Mouse (Mus musculus): ENCODE data around the gene Rbfox3. TPM values are rescaled to one million over a fixed set of nuclear protein-coding genes. Genes with fewer than 3 reads are reported as not detected.

Rbfox3 gene
- polyA plus RNA-seq, 1 experiment from 2014 or later, result 0.37 TPM

DNA sequence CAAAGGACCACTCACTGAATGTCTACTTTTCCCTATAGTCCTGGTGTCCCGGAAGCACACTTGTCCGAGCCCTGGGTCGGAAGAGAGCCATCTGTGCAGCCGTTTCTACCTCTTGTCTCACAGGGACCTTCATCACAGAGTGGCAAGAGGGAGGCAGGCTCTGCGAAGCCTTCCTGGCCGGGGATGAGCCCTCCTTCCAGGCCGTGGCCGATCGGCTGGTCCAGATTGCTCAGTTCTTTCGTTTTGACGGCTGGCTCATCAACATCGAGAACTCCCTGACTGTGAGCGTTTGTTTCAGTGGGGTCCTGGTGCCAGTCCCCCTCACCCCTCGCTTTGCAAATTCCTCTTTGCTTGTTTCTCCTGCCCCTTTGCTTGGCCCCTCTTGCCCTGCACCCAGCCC, 429.6 kb downstream of the Rbfox3 start:
- H3K27me3 ChIP-seq (ENCODE audit: control insufficient read depth, insufficient read depth, low read length), result no peaks in the 10 kb centered on the region
- peaks cover 5% of the 10 kb centered on the region; the same call in 1 of the 2 replicates for H3K36me3 ChIP-seq (ENCODE audit: control insufficient read depth, insufficient read depth, low read length)
- no peak overlapping the region for H3K4me2 ChIP-seq (replicated peaks; ENCODE audit: low read depth, low read length)

DNA sequence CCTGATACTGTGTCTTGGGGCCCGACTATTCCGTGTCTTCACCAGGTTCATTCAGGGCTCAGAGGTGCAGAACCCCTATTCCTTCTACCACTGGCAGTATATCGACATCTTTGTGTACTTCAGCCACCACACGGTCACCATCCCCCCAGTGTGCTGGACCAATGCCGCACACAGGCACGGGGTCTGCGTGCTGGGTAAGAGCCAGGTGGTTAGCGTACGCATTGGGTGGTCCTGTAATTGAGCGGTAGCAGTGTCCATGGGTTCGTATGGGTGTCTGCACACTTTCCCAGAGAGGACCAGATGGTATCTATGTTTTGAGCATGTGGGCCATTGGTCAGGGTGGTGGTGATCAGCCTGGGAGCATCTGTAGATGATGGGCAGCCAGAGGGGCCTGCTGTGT, 430.2 kb downstream of the Rbfox3 start:
- H3K27ac ChIP-seq (ENCODE audit: low read depth, low read length), result no peak overlapping the region
- 0 out of 2 replicates have a peak, but pooled peaks cover 5% of the 10 kb centered on the region for H3K4me1 ChIP-seq (ENCODE audit: control insufficient read depth, insufficient read depth, low read length)
- H3K4me3 ChIP-seq (ENCODE audit: low read length), result no peak overlapping the region
- ATAC-seq (ENCODE audit: low FRiP score, low TSS enrichment), result no peak
- H3K4me2 ChIP-seq (replicated peaks; ENCODE audit: low read depth, low read length), result no peak overlapping the region
- H3K9me3 ChIP-seq (ENCODE audit: control insufficient read depth, low read length), result no peaks in the 10 kb centered on the region
- 97% methylated on average over 11 of the region's 11 CpGs for WGBS
- no peak overlapping the region for H3K9ac ChIP-seq (ENCODE audit: low read depth, low read length)
- H3K36me3 ChIP-seq (ENCODE audit: control insufficient read depth, insufficient read depth, low read length), result peaks cover 5% of the 10 kb centered on the region; the same call in 1 of the 2 replicates
- no peaks in the 10 kb centered on the region for H3K27me3 ChIP-seq (ENCODE audit: control insufficient read depth, insufficient read depth, low read length)

More for the DNA sequence above, 429.6 kb downstream of the Rbfox3 start:
- WGBS, result 83% methylated on average over 14 of the region's 14 CpGs
- H3K27ac ChIP-seq (ENCODE audit: low read depth, low read length), result no peak overlapping the region
- H3K9ac ChIP-seq (ENCODE audit: low read depth, low read length), result no peak overlapping the region
- 0 out of 2 replicates have a peak, but pooled peaks cover 5% of the 10 kb centered on the region for H3K4me1 ChIP-seq (ENCODE audit: control insufficient read depth, insufficient read depth, low read length)
- ATAC-seq (ENCODE audit: low FRiP score, low TSS enrichment), result no peak
- no peak overlapping the region for H3K4me3 ChIP-seq (ENCODE audit: low read length)
- H3K9me3 ChIP-seq (ENCODE audit: control insufficient read depth, low read length), result no peaks in the 10 kb centered on the region

DNA sequence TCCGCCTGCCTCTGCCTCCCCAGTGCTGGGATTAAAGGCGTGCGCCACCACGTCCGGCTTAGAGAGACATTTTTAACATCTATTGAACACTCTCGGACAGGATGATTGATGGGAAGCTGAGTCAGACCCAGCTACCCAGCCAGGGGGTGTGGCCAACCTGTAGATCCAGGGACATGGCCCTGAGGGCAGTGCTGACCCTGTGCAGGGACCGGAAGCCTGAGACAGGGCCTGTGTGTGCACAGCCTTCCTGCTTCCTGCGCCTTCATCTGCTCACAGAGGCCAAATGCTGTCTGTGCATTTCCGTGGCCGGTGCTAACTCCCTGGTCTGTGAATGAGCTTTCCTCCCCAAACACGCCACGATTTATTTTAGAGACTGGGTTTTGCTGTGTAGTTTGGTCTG, 431.6 kb downstream of the Rbfox3 start:
- Histone ChIP-seq H3K27me3 (ENCODE audit: control insufficient read depth, insufficient read depth, low read length) (no peaks in the 10 kb centered on the region), H3K4me1 (ENCODE audit: control insufficient read depth, insufficient read depth, low read length) (0 out of 2 replicates have a peak, but pooled peaks cover 5% of the 10 kb centered on the region), H3K4me3 (ENCODE audit: low read length) (no peak overlapping the region), H3K36me3 (ENCODE audit: control insufficient read depth, insufficient read depth, low read length) (peaks cover 3% of the 10 kb centered on the region; the same call in 1 of the 2 replicates), H3K9ac (ENCODE audit: low read depth, low read length) (no peak overlapping the region), H3K4me2 (replicated peaks; ENCODE audit: low read depth, low read length) (no peak overlapping the region), H3K27ac (ENCODE audit: low read depth, low read length) (no peak overlapping the region), H3K9me3 (ENCODE audit: control insufficient read depth, low read length) (no peaks in the 10 kb centered on the region)
- WGBS, result 75% methylated on average over 12 of the region's 12 CpGs
- ATAC-seq (ENCODE audit: low FRiP score, low TSS enrichment), result no peak

DNA sequence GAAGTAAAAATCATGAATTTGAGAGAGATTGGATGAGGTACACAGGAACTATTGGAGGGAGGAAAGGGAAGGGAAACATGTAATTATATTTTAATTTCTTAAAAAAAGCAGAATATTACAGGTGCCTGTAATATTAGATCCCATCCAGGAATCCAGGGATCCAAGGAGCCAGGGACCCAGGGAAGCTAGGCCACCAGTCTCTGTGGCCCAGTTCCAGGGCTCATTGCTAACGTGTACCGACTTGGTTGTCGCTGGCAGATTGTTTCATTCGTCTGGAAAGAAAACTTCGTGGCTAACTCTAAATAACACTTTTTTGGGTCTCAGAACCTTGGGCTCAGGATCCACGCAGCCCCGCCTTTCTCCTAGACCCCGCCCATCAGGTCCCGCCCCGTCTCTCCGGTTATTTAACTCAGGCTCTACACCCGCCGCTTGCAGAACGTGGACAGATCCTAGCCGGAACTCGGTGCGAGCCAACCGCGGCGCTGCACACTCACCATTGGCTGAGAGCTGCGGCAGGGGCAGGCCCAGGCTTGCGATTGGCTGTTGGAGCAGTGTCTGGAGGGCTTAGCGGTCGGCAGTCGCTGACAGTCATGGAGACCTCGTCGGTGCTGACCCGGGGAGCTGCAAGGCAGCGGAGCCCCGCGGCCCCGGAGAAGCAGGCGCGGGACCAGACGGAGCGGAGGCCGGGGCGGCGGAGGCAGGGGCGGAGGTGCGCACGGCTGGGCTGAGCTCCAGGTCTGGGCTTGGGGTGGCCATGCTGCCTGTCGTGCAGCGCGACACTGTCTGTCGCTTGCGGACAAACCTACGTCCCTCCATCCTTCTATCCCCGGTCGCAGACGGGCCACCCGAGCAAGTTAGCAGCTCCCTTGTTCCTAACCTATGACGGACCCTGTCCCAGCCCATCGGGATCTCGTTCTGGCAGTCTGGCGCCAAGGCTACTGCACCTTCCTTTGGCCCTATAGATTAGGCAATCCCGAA, 434.7 kb downstream of the Rbfox3 start, which contains the start of gene Engase:
TSS of gene Engase (plus strand) at position 434 of the 978 bp plus-strand sequence.
- Histone ChIP-seq H3K9me3 (ENCODE audit: control insufficient read depth, low read length) (no peaks in the 10 kb centered on the region), H3K36me3 (ENCODE audit: control insufficient read depth, insufficient read depth, low read length) (no peaks in the 10 kb centered on the region; the same call in 1 of the 2 replicates), H3K27me3 (ENCODE audit: control insufficient read depth, insufficient read depth, low read length) (no peaks in the 10 kb centered on the region), H3K4me2 (replicated peaks; ENCODE audit: low read depth, low read length) (peak within 1 kb of the TSS; percentile 94), H3K9ac (ENCODE audit: low read depth, low read length) (peak within 1 kb of the TSS; percentile 74), H3K4me3 (ENCODE audit: low read length) (peak within 1 kb of the TSS; percentile 78), H3K27ac (ENCODE audit: low read depth, low read length) (no peak within 1 kb of the TSS), H3K4me1 (ENCODE audit: control insufficient read depth, insufficient read depth, low read length) (0 out of 2 replicates have a peak, but pooled peaks cover 5% of the 10 kb centered on the region)
- under 1% methylated on average over 57 of the region's 57 CpGs for WGBS
- ATAC-seq (ENCODE audit: low FRiP score, low TSS enrichment), result peak; percentile 99

DNA sequence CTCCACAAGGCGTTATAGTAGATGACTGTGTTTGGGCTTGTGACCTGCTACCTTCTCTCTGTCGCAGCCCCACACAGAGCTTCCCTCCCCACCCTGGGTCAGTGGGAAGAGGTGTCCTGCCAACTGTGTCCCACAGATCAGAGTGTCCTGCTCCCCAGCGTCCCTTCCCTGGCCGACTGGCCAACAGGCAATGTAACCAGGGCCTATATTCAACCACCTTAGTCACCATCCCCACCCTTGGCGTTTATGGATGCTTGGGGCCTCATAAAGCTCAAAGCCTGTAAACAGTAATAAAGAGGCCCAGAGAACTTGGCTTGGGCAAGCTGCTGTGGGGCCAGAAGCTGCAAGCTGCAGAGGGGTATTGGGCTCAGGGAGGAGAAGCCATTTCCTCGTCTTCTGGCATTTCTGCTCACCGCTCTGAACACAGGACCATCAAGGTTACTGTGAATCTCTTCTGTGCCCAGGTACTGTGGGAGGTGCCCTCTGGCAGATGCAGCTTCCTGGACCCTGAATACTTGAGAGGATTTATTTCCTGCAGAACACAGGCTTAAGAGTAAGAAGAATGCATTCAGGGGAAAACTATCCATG, 435.8 kb downstream of the Rbfox3 start:
- H3K4me2 ChIP-seq (replicated peaks; ENCODE audit: low read depth, low read length), result no peak overlapping the region
- no peaks in the 10 kb centered on the region for H3K27me3 ChIP-seq (ENCODE audit: control insufficient read depth, insufficient read depth, low read length)
- 0 out of 2 replicates have a peak, but pooled peaks cover 10% of the 10 kb centered on the region for H3K4me1 ChIP-seq (ENCODE audit: control insufficient read depth, insufficient read depth, low read length)
- no peak overlapping the region for H3K27ac ChIP-seq (ENCODE audit: low read depth, low read length)
- H3K9me3 ChIP-seq (ENCODE audit: control insufficient read depth, low read length), result no peaks in the 10 kb centered on the region
- H3K4me3 ChIP-seq (ENCODE audit: low read length), result no peak overlapping the region
- 46% methylated on average over 7 of the region's 7 CpGs for WGBS
- no peak for ATAC-seq (ENCODE audit: low FRiP score, low TSS enrichment)
- no peaks in the 10 kb centered on the region for H3K36me3 ChIP-seq (ENCODE audit: control insufficient read depth, insufficient read depth, low read length)
- H3K9ac ChIP-seq (ENCODE audit: low read depth, low read length), result no peak overlapping the region

DNA sequence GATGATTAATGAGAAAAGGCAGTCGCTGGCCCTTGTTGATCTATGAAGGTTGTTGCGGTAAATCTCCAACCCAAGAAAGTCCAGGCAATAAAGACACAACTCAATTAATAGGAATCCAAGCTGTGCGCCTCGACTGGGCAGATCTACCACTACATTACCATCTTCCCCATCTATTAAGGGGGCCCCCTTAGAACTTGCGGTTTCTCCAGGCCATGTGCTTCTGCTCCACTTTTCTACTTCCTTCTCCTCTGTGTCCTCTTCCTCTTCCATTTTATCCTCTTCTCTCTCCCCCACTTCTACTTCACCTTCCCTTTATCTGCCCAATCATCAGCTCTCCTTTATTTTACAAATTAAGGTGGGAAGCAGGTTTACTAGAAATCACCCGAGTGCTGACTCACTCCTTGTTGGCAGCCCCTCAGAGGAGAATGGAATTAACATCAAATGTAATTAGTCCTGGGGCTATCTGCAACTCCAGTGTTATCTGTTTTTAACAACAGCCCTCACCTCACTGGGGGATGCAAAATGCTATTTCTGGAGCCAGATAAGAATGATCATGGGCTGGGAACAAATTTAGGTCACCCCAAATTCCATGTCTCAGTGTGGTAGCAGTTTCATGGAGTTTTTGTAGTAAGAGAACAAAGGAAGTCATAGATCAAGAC, 437.4 kb downstream of the Rbfox3 start:
- no peak overlapping the region for H3K27ac ChIP-seq (ENCODE audit: low read depth, low read length)
- no peaks in the 10 kb centered on the region for H3K27me3 ChIP-seq (ENCODE audit: control insufficient read depth, insufficient read depth, low read length)
- no peak overlapping the region for H3K4me3 ChIP-seq (ENCODE audit: low read length)
- 78% methylated on average over 6 of the region's 6 CpGs for WGBS
- no peaks in the 10 kb centered on the region for H3K9me3 ChIP-seq (ENCODE audit: control insufficient read depth, low read length)
- no peak overlapping the region for H3K4me2 ChIP-seq (replicated peaks; ENCODE audit: low read depth, low read length)
- 0 out of 2 replicates have a peak, but pooled peaks cover 13% of the 10 kb centered on the region for H3K4me1 ChIP-seq (ENCODE audit: control insufficient read depth, insufficient read depth, low read length)
- no peak for ATAC-seq (ENCODE audit: low FRiP score, low TSS enrichment)
- H3K9ac ChIP-seq (ENCODE audit: low read depth, low read length), result no peak overlapping the region
- H3K36me3 ChIP-seq (ENCODE audit: control insufficient read depth, insufficient read depth, low read length), result no peaks in the 10 kb centered on the region

DNA sequence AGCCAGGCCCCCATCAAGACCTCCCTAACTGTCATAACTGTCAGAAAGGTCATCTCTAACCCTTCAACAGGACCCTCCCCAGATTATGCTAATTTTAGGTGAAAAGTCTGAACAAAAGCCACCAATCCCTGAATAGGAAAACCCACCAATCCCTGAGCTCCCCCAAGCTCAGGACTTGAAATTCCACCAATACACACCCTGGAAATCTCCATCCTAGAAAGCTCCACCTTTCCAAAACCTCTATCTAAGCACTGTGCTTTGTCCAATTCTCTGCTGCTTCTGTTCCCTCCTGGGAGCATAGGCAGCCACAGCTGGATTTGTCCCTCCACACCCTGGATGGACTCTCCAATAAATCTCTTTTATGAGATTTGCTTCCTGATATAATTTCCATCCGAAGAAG, 438.2 kb downstream of the Rbfox3 start:
- no peak overlapping the region for H3K4me3 ChIP-seq (ENCODE audit: low read length)
- ATAC-seq (ENCODE audit: low FRiP score, low TSS enrichment), result no peak
- H3K9ac ChIP-seq (ENCODE audit: low read depth, low read length), result no peak overlapping the region
- H3K4me2 ChIP-seq (replicated peaks; ENCODE audit: low read depth, low read length), result no peak overlapping the region
- WGBS, result 44% methylated on average over 1 of the region's 1 CpGs
- H3K27me3 ChIP-seq (ENCODE audit: control insufficient read depth, insufficient read depth, low read length), result no peaks in the 10 kb centered on the region
- no peaks in the 10 kb centered on the region for H3K36me3 ChIP-seq (ENCODE audit: control insufficient read depth, insufficient read depth, low read length)
- H3K27ac ChIP-seq (ENCODE audit: low read depth, low read length), result no peak overlapping the region
- no peaks in the 10 kb centered on the region for H3K9me3 ChIP-seq (ENCODE audit: control insufficient read depth, low read length)
- H3K4me1 ChIP-seq (ENCODE audit: control insufficient read depth, insufficient read depth, low read length), result 0 out of 2 replicates have a peak, but pooled peaks cover 13% of the 10 kb centered on the region

DNA sequence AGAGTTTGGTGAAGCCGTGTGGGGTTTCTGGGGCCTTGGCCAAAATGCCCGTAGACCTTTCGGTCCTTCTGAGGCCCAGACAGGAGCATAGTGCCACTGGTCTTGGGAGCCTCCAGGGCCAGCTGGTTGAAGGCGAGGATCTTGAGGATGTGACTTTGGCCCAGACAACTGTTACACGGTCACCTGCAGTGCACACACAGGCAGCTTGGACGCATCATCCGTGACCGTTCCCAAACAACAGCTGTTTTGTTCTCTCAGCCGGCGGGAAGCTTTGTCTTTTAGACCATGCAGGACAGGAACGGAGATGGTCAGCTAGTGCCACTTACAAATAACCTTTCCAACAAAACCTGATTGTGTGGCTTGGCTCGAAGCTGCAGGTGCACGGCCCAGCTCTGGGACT, 439.7 kb downstream of the Rbfox3 start:
- WGBS, result 66% methylated on average over 13 of the region's 13 CpGs
- Histone ChIP-seq H3K36me3 (ENCODE audit: control insufficient read depth, insufficient read depth, low read length) (no peaks in the 10 kb centered on the region), H3K27ac (ENCODE audit: low read depth, low read length) (no peak overlapping the region), H3K4me3 (ENCODE audit: low read length) (no peak overlapping the region), H3K9me3 (ENCODE audit: control insufficient read depth, low read length) (no peaks in the 10 kb centered on the region), H3K4me2 (replicated peaks; ENCODE audit: low read depth, low read length) (no peak overlapping the region), H3K4me1 (ENCODE audit: control insufficient read depth, insufficient read depth, low read length) (0 out of 2 replicates have a peak, but pooled peaks cover 8% of the 10 kb centered on the region), H3K9ac (ENCODE audit: low read depth, low read length) (no peak overlapping the region), H3K27me3 (ENCODE audit: control insufficient read depth, insufficient read depth, low read length) (no peaks in the 10 kb centered on the region)
- ATAC-seq (ENCODE audit: low FRiP score, low TSS enrichment), result no peak

All from kidney, embryonic 14.5 days (tissue).